Mouse (Mus musculus): ENCODE results near the gene Gramd1b. TPM values are rescaled to one million over a fixed set of nuclear protein-coding genes. Genes with fewer than 3 reads are reported as not detected.

Gene Gramd1b
- polyA plus RNA-seq, 1 experiment from 2014 or later = 6.1 TPM

DNA sequence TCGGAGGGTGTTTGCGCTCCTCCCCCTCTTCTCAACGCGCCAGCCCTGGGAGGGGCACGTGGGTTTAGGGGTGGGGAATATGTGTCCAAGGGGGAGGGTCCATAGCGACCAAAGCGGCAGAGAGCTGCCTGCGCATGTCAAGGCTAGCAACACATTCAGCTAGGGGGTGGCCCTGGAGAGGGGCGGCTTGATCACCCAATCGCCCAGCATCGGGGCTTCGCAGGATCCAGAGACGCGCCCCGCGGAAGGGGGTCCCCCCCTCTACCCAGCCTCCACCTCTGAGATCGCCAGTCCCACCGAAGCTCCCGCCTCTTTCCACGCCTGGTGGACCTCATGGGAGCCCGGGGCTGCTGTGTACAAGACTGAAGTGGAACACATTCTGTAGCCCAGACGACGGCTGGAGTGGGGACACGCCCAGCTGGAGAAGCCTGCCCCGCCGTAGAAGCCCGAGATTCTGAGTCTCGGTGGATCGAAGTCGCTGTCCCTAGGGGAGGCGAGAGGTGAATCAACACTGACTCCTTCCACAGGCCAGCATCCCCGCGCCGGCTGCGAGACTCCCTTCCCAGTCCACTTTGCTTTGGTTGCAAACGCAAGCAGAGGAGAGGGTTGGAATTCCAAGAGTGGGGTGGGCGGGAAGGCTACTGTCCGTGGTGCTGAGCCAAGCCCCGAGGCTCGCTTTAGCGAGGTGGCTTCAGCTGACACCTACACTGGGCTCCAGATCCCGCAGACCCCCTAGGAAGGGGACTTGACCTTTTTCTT lies 261.9 kb downstream of the Gramd1b start, which contains the start of gene Scn3b:
Scn3b (plus strand) TSS at position 115 of the 759 bp plus-strand sequence.
- peak; percentile 93 for ATAC-seq (ENCODE audit: low FRiP score, low read depth)
- H3K27ac ChIP-seq = no peak within 1 kb of the TSS
- H3K36me3 ChIP-seq = no peaks in the 10 kb centered on the region

DNA sequence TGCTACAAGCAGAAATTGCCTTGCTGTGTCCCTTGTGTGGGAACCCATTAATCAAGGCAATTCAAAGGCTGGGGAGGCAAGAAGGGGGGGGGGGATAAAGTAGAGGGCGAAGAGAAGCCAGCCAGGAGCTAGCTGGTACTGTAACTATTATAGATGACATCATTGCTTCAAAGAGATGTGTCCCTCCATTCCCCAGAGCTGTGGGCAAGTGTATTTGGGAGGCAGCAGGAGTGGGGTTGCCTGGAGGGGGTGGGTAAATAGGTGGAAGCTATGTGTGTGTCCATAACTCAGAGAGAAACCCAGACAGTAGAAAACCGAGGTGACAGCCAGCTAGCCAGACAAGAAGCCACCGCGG lies 262.5 kb downstream of the Gramd1b start:
- Histone ChIP-seq H3K36me3 (no peaks in the 10 kb centered on the region), H3K4me1 (peaks cover 13% of the 10 kb centered on the region; the same call in 1 of the 2 replicates), H3K4me3 (peak overlapping the region; percentile 46), H3K4me2 (replicated peaks) (peak overlapping the region; percentile 80), H3K27me3 (replicated peaks) (no peaks in the 10 kb centered on the region; the same call in 1 of the 2 replicates), H3K9ac (peak overlapping the region; percentile 52; the same call in 1 of the 2 replicates), H3K27ac (no peak overlapping the region), H3K9me3 (no peaks in the 10 kb centered on the region)
- WGBS = 0% methylated on average over 4 of the region's 4 CpGs
- peak; percentile 59; the same call in 1 of the 2 replicates for ATAC-seq (ENCODE audit: low FRiP score, low read depth)

More for the DNA sequence above, 261.9 kb downstream of the Gramd1b start, which contains the start of gene Scn3b:
- Histone ChIP-seq H3K4me3 (peak within 1 kb of the TSS; percentile 46), H3K9me3 (no peaks in the 10 kb centered on the region), H3K4me1 (peaks cover 13% of the 10 kb centered on the region; the same call in 1 of the 2 replicates), H3K4me2 (replicated peaks) (peak within 1 kb of the TSS; percentile 80), H3K9ac (peak within 1 kb of the TSS; percentile 52), H3K27me3 (replicated peaks) (no peaks in the 10 kb centered on the region; the same call in 1 of the 2 replicates)
- WGBS = under 1% methylated on average over 42 of the region's 42 CpGs

DNA sequence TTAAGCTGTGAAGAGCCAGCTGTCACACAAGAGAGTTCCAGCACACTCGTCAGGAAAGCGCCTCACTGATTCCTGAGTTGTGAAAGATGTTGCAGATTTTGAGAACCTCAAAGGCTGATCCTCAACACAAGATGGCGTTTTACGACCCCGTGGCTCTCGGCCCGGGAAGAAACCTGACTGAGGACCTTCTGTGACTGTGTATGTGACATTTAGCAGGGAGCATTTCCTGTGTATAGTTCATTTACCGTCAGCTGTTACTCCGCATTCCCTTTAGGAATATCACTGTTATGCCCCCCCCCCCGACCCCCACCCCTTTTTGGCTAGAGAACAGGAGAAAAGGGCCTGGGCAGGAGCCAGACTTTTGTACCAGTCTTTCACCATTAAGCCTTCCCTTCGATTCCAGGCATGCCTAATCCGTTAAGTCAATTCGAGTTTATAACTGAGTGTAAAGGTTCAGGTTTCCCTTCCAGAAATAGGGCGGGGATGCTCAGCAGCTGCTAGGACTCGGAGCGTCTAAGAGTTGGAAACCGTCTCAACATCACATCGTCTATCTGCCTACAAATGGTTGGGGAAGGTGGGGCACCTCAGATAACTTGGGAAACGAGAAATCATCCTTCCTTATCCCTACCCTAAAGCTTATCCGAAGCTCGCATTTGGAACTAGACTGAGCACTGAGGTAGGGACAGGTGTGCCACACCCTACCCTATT lies 263.0 kb downstream of the Gramd1b start:
- H3K4me2 ChIP-seq (replicated peaks) = peak overlapping the region; percentile 80
- H3K27ac ChIP-seq = no peak overlapping the region
- H3K27me3 ChIP-seq (replicated peaks) = no peaks in the 10 kb centered on the region; the same call in 1 of the 2 replicates
- H3K9me3 ChIP-seq = no peaks in the 10 kb centered on the region
- H3K4me1 ChIP-seq = peaks cover 13% of the 10 kb centered on the region; the same call in 1 of the 2 replicates
- H3K9ac ChIP-seq = no peak overlapping the region
- 19% methylated on average over 21 of the region's 21 CpGs for WGBS
- no peak for ATAC-seq (ENCODE audit: low FRiP score, low read depth)
- peak overlapping the region; percentile 46; the same call in 1 of the 2 replicates for H3K4me3 ChIP-seq
- H3K36me3 ChIP-seq = no peaks in the 10 kb centered on the region

DNA sequence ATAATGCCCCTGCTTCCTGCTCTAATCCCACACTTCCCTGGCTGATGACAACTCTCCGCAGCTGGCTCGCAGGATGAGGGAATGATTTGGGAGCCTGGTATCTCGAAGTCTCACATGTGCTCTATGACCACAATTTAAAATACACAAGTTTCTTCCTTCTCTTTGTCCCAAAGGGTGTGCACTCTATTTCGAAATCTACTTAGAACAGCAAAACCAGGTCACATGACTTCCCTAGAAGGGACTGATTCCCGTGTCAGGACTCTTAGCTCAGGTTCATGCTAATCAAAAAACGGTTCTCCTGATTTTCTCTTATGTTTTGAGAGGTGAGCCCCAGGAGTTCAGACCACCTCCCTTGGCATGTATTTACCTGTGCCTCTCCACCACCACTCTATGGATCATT lies 267.3 kb downstream of the Gramd1b start:
- Histone ChIP-seq H3K4me1 (peaks cover 9% of the 10 kb centered on the region; the same call in 1 of the 2 replicates), H3K4me2 (replicated peaks) (no peak overlapping the region), H3K27ac (no peak overlapping the region), H3K9ac (no peak overlapping the region), H3K9me3 (no peaks in the 10 kb centered on the region), H3K4me3 (no peak overlapping the region), H3K27me3 (replicated peaks) (no peaks in the 10 kb centered on the region; the same call in 1 of the 2 replicates), H3K36me3 (no peaks in the 10 kb centered on the region)
- ATAC-seq (ENCODE audit: low FRiP score, low read depth) = no peak
- 76% methylated on average over 6 of the region's 6 CpGs for WGBS

- 84% methylated on average over 3 of the region's 3 CpGs for WGBS
- Histone ChIP-seq H3K4me2 (replicated peaks) (no peak overlapping the region), H3K9ac (no peak overlapping the region), H3K27ac (no peak overlapping the region), H3K36me3 (no peaks in the 10 kb centered on the region), H3K4me3 (no peak overlapping the region), H3K9me3 (no peaks in the 10 kb centered on the region), H3K27me3 (replicated peaks) (no peaks in the 10 kb centered on the region), H3K4me1 (no peaks in the 10 kb centered on the region)
- ATAC-seq (ENCODE audit: low FRiP score, low read depth) = no peak
These were observed 278.7 kb downstream of the Gramd1b start for GRCm38 (mm10) chr9:40252459-40252858.

DNA sequence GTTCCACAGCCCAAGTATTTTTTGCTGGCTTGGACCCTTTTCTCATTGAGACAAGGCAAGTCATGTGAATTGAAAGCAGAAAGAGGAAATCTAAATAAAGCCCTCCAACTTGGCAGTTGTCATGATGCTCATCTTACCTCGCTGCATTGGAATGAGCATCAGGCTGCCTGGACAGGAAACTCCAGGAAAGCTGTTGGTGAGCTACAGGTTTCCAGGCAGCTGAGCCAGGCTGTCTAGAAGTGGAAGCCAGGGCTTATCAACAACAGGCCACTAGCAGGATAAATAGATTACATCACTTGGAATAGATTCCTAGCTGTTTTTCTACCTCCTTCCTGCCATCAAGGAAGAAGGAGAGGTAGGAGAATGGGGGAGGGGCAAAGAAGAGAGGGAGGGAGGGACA lies 282.1 kb downstream of the Gramd1b start:
- Histone ChIP-seq H3K9ac (no peak overlapping the region), H3K27me3 (replicated peaks) (no peaks in the 10 kb centered on the region), H3K4me1 (no peaks in the 10 kb centered on the region), H3K27ac (no peak overlapping the region), H3K4me3 (no peak overlapping the region), H3K36me3 (no peaks in the 10 kb centered on the region), H3K4me2 (replicated peaks) (no peak overlapping the region), H3K9me3 (no peaks in the 10 kb centered on the region)
- 85% methylated on average over 1 of the region's 1 CpGs for WGBS
- no peak for ATAC-seq (ENCODE audit: low FRiP score, low read depth)

GRCm38 (mm10) chr9:40246702-40247101 lies 284.5 kb downstream of the Gramd1b start:
- ATAC-seq (ENCODE audit: low FRiP score, low read depth) = no peak
- no peak overlapping the region for H3K9ac ChIP-seq
- no peak overlapping the region for H3K4me2 ChIP-seq (replicated peaks)
- 80% methylated on average over 6 of the region's 6 CpGs for WGBS
- H3K27me3 ChIP-seq (replicated peaks) = no peaks in the 10 kb centered on the region
- H3K9me3 ChIP-seq = no peaks in the 10 kb centered on the region
- no peak overlapping the region for H3K4me3 ChIP-seq
- no peak overlapping the region for H3K27ac ChIP-seq
- no peaks in the 10 kb centered on the region for H3K36me3 ChIP-seq
- no peaks in the 10 kb centered on the region for H3K4me1 ChIP-seq

DNA sequence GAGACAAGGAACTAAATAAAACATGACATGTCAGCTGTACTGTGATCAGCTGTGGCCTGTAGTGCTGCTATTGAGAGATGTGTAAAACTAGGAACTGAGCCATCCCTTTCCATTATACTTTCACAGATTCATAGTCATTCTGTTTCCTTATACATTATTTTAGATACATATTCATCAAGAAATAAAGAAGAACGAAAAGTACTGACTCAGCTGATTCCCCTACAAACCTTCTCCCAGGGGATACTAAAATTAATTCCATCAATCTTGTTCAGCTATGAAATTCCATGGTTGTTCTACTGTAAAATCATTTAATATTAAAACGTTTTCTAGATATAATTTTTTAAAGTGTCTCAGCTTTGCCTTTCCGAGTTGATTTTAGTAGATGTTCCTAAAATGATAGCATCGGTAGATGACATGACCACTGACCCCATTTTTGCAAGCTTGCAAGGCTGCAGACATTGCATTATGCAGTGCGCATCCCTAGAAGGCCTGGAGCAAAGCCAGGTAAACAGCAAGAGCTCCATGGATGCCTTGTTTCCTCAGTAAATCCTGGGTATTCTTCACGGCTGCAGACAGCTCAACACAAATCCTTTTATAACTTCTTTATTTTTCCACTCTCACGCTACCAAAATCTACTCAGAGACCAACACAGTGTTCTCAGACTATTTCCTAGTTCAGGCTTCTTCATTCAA lies 285.1 kb downstream of the Gramd1b start:
- Histone ChIP-seq H3K36me3 (no peaks in the 10 kb centered on the region), H3K9me3 (no peaks in the 10 kb centered on the region), H3K27me3 (replicated peaks) (no peaks in the 10 kb centered on the region), H3K4me1 (peaks cover 5% of the 10 kb centered on the region; the same call in 1 of the 2 replicates), H3K4me3 (no peak overlapping the region), H3K27ac (no peak overlapping the region), H3K4me2 (replicated peaks) (no peak overlapping the region), H3K9ac (no peak overlapping the region)
- no peak for ATAC-seq (ENCODE audit: low FRiP score, low read depth)
- WGBS = 76% methylated on average over 7 of the region's 7 CpGs

GRCm38 (mm10) chr9:40245466-40245865 lies 285.7 kb downstream of the Gramd1b start:
- no peak overlapping the region for H3K4me2 ChIP-seq (replicated peaks)
- H3K9ac ChIP-seq = no peak overlapping the region
- H3K27me3 ChIP-seq (replicated peaks) = no peaks in the 10 kb centered on the region
- WGBS = 74% methylated on average over 9 of the region's 9 CpGs
- no peak overlapping the region for H3K27ac ChIP-seq
- H3K36me3 ChIP-seq = no peaks in the 10 kb centered on the region
- no peak overlapping the region for H3K4me3 ChIP-seq
- no peaks in the 10 kb centered on the region for H3K9me3 ChIP-seq
- H3K4me1 ChIP-seq = peaks cover 8% of the 10 kb centered on the region; the same call in 1 of the 2 replicates
- no peak for ATAC-seq (ENCODE audit: low FRiP score, low read depth)

Other genes starting within 250 kb of the Gramd1b start
- gene Gm21915, start 139.2 kb upstream of the Gramd1b start, polyA plus RNA-seq (2016; fragmentation: Nextera tagmentation; extraction: Ambion mirVana) = not detected in 2 replicates
- 61.1 and 65.3 TPM in 2 replicates for gene Clmp, start 154.6 kb upstream of the Gramd1b start, polyA plus RNA-seq (2016; fragmentation: Nextera tagmentation; extraction: Ambion mirVana)